Mouse (Mus musculus) spleen, postnatal 36 days (tissue): ENCODE results near the gene Tgm6.

ENCODE experiments used
- DNase-seq, 2 experiments: peaks; one replicate each; pipeline ENCODE4 v3.0.0; 2022; ENCODE audit warnings: low spot score in 2 of 2, mixed read lengths in 1 of 2

The Tgm6 gene

DNA sequence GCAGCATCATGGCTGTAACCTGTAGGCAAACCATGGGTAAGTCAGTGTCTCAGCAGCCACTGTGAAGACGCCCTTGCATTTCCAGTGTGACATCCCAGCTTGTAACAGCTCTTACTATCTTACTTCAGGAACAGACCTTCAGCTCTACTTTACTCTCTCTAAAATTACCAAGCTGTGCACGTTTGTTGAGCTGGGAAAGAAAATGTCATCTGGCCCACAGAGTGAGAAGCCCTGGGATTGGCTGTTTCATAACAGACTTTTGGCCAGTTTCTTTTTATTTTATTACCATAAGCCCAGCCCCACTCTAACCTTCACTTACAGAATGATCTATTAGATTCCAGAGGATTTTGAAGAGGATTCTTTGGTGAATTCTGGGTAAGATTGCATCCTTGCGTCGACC lies at the start of gene Tgm6:
Gene Tgm6, plus strand, starts transcription at position 301 of the 400 bp plus-strand sequence.
- no peak for DNase-seq

DNA sequence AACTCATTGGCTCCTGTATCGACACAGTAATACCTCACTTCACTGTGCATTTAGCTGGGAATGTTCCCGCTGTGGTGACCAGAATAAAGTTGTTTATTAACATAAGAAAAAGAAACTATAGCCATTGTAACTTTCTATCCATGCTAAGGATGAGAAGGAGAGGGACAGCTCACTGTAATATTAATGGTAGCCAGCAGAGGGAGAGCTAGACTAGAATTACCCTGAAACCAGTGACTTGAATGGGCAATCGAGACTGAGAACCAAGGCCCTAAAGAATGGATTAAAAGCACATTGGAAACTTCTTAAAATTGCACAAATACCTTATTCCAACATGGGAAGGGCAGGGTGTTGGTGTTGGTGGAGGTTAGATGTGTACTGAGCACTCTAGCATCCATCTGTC lies 44.0 kb upstream of the Tgm6 start:
- no peak for DNase-seq

DNA sequence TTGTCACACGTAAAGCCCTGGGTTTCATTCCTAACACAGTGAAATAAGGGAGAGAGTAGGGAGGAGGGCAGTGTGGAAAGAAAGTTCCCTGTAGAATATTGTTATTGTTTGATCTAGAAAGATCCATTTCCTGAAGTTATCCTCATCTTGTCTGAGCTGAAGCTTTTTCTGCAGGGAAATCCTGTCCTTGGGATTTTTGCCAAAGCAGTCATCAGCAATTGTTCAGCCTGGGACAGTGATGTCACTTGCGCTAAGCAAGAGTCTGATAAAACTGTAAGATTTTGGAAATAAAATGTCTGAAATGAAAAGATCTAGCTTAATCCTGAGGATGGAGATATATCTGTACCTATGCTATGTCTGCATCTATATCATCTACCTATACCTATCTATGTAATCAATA lies 41.8 kb upstream of the Tgm6 start:
- DNase-seq, result no peak

DNA sequence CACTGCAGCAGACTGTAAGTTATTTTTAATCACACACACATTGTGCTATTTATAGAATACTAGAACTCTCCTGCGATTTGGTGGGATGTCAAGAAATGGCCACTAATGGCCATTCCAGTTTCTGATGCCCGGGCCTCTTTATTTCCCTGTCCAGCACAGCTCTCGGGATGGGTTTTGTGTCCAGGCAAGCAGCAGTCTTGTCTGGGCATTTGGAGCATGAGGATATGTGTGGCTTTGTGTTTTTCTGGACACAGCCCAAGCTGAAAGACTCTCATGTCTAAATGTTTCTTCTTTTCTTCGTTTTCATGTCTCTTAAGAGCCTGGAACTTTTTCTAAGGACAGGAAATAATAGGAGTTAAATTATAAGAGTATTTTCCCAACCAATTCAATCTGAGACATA lies 588 bp downstream of the Tgm6 start:
- DNase-seq, result no peak

DNA sequence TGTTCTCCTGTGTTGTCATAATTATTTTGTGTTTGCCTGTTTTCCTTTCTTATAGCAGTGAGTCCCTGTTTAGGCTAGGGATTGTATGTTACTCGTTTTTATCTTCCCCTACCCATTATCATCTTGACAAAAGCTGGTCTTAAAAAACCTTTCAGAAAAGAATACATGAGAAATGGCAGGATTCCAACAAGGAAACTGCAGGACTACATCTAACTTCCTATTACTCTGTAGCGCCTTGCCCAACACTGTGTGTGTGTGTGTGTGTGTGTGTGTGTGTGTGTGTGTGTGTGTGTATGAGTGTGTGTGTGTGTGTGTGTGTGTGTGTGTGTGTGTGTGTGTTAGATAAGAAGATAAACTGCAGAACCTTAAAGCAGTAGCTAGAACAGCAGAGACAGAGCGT lies 1.2 kb downstream of the Tgm6 start:
- DNase-seq, result no peak

DNA sequence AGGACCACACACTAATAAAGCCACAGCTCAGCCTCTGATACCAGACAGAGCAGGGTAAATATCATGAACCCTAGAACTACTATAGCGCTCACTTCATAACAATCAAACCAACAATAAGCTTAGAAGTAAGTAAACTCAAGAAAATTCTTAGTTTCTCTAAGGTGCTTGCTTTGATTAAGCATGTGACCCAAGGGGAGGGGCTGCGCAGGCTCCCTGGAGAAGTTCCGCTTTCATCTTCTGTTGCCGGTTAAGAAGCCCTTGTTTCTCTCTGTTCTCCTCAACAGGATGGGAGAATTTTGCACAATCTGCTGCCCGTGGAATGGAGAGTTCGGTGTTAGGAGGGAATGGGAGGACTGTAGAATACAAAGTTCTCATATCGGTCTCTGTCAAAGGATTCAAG lies 6.4 kb downstream of the Tgm6 start:
- DNase-seq, result no peak

DNA sequence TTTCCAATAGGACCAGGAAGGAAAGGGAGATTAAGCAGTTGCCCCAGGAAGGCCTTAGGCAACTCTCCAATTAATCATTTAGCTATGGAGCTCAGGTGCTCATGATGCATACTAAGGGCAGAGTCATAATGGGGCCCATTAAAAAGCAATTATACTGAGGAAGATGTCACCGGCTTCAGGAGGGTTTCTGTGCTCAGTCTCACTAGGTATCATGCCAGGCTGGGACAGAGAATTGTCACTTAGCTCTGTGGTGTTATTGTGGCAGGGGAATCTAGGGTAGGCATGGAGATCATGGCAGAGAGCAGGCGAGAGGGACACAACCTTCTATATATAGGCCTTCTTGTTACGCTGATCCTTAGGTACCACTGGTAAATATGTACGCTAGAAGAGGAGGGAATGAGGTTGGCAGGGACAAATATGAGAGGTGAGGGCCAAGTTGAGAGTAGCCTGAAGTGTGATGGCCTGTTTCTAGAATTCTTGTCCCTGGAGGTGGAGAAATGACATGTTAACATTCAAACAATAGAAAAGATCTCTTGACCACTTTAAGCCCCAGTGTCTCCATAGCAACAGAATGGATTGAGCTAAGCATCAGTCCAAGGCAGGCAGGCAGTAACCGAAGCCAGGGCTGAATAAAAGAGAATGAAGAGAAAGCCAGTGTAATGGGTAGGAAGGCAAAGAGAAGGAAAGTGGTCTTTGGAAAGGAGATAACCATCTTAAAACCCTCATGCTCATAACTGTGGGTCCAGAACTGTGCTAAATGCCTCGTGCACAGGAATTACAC lies 13.3 kb downstream of the Tgm6 start:
- DNase-seq, result no peak

DNA sequence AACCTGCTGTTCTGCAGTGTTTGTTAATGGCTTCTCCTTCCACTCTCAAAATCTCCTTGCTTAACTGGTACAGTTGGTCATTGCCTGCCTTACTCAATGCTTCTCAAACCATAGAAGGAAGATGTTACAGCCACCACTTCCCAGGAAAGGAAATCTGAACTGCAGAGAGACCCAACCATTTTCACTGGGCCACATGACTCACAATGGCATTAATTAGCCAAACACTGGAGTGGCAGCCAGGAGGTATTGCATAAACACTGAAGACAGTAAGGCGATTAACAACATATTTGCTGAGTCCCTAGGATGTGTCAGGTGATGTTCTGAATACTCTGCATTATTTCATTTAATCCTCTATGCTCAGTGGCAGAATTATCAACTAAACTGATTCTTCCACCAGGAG lies 13.9 kb downstream of the Tgm6 start:
- no peak for DNase-seq

DNA sequence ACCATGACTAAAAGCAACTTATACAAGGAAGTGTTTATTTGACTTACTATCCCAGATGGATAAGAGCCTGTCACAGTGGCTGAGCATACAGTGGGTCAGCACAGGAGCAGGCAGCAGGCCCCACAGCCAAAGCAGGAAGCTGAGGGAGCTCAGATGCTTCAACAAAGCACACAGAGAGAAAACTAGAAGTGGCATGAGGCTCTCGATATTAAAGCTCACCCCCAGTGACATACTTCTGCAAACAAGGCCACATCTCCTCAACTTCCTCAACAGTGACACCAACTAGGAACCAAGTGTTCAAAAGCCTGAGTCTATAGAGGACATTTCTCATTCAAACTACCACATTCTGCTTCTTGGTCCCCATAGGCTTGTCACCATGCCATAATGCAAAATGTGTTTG lies 17.5 kb downstream of the Tgm6 start:
- no peak for DNase-seq

DNA sequence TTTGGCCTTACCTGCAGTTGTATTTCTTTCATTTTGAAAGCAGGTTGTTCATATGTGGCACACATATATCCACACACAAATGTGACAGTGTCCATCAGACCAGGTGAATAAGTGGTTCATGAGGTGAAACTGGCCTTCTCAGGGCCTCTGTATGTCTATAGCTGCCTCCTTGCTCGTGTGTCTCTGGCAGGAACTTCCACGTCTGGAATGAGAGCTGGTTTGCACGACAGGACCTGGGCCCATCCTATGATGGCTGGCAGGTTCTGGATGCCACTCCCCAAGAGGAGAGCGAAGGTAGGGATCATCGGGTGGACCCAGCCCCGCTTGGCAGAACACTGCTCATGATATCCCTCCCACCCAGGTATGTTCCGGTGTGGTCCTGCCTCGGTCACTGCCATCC lies 30.8 kb downstream of the Tgm6 start:
- no peak for DNase-seq

DNA sequence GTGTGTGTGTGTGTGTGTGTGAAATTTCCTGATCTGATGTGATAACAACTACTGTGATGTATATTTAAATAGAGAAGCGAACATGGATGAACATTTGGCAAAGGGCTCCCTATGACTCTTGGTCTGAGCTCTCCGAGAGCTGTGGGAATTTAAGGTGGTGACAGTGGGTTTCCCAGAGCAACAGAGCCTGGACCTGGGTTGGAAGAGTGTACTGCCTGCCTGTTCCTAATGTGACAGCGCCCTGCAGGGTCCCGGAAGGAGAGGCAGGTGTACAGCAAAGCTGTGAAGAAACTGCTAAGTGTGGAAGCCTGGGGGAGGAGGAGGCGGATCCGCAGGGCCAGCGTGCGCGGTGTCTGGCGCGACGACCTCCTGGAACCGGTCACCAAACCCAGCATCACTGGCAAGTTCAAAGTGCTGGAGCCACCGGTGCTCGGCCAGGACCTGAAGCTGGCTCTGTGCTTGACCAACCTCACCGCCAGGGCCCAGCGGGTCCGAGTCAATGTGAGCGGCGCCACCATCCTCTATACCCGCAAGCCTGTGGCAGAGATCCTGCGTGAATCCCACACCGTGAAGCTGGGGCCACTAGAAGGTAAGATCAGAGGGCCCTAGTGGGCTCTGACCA lies 32.6 kb downstream of the Tgm6 start:
- no peak for DNase-seq

DNA sequence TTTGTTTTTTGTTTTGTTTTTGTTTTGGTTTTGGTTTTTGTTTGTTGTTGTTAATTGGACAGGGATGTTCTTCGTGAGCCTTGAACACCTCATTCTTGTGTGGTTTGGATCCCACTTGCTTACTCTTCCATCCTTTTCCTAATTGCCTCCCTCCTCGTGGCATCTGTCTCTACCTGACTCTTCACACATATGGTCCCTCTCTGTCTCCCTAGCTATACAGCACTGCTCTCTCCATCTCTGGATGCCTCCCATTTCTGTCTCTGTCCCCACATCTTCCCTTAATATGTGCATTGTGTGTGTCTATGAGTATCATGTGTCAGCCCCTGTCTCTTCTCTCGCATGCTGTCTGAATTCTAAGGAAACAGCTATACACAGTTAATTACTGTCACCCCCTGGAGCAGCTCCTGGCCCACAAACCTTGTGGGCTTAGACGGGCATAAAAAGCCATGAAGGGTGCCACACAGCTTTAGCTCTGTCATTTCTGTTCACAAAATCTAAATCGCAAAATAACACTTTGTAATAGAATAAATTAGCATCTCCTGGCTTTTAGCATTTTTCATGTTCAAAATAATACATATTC lies 34.0 kb downstream of the Tgm6 start:
- DNase-seq, result no peak

DNA sequence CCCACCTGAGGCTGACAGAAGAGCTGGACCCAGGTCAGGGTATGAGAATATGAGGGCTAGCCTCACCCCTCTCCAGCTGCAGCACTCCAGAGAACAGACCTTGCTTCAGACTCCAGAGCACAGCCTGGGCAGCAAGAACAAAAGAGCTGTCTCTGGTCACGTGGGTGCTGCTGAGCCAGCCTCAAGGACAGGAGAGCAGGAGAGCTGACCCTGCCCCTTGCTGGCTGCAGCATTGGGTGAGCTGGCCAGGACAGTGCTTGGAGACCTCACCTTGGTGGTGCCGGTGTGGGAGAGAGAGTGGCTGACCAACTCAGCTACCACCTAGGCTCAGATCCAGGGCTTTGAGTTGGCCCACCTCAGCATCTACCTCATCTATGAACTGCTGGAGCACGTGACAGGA lies 43.0 kb downstream of the Tgm6 start:
- no peak for DNase-seq

DNA sequence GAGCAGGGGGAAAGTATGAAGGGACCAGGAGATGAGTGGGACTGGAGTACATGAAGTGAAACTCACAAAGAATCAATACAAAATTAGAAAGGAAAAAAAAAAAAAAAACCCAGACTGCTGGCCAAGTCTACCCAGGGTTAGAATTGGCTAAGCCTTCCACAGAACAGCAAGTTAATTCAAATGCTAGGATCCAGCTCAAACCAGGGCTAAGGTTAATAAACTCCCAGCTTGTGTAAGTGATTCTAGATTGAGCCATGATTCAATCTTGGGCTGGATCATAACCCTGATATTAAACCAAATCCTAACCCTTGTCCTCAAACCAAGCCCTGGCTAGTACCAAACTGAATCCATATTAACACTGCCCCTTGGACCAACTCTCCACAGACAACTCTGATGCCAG lies 43.6 kb downstream of the Tgm6 start:
- no peak for DNase-seq

DNA sequence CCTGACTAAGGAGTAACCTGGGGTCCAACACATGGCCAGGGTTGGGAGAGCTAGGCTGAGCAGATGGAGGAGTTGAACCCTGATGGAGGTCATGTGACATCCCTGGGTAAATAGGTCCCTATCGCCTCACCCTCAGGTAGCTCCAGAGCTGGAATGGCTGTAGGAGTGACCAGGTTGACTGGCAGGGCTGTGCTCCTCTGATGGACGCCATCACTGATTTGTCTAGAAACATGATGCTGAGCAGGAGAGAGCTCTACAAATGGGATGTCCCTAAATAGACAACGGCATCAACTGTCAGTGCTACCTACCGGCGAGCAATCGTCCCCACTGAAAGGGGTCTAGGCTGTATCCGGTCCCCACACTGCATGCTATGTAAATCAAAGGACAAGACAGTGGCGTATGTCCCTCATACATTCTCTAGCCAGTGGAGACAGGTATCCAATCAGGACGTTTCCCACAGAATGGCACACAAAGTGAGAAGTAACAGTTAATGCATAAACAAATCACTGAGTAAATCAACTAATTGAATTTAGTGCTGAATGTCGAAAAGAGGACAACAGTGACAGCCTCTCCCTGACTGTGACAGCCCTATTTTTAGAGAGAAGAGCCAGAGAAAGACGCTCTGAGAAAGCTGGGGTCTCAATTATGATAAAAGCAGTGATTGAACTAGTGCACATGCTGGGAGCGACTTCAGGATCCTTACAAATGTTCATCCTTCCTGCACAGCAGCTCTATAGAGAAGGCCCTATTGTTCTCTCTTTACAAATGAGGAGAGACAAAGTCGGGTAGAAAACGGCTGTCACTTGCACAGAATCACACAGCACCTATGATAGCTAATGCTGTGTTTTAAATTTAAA lies 45.2 kb downstream of the Tgm6 start:
- no peak for DNase-seq

DNA sequence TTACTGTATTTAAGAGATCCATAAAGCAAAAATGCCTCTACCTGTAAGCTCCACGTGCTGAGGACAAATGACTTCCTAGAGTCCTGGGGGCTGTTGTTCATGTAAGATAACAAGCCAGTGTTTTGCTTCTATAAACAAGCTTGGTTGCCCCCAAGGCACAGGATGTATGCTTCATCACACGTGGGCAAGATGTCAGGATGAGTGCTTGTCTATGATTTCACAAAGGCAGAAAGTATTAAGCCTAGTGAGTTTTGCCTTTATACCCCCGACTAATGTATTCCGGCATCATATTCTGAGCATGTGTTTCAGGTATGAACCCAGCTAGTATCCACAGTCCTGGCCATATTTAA lies 45.8 kb downstream of the Tgm6 start:
- DNase-seq, result no peak

DNA sequence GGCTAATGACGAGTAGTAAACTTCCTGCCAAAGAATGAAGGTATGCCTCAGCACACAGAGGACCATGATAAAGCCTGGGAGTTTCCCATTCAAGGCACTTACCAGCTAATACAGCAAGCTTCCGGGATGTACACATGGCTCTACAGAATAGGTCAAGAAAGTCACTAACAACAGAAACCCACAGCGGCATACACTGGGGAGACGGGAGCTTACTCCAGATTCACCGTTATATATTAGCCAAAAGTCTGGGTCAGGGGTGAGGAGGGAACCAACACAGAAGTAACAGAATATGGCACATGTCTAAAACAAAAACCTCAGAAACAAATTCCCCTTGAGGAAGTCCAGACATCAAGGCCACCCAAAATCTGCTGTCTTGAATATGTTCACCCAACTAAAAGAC lies 50.5 kb downstream of the Tgm6 start:
- DNase-seq, result no peak

DNA sequence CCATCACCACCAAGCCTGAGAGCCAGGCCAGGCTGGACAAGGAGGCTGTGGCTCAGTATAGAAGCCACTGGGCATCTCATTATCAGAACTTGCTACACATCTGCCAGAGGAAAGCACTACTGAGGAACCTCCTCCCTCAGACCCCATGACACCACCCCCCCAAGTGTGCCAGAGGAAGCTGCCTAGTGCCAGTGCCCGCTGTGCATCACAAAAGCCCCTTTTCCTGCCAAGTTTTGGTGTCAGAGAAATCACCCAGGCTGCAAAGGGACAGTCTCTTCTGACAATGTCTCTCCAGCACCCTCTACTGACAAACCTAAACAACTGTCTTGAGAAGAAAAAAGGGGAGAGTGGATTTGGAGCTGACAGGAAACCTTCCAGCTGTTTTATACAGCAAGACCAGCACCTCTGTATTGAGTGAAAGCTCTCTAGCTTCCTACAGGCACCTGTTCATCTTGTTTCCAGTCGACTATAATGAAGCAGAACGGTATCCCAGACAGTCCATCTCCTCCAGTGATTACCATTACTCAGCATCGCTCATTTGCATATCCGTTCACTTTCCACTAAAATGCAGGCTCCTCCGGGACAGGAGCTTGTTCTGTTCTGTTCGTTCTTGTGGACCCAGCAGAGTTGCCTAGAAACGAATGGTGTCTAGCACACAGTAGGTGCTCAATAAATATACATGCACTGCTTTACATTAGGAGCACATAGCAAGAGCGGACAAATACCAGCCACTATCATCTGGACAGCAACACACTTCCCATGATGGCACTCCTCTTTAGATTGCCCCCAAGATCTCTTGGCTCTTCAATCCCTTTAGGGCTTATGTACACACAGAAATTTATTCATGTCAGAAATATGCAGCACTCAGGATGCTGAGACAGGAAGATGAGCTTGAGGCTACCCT lies 54.3 kb downstream of the Tgm6 start:
- no peak for DNase-seq

DNA sequence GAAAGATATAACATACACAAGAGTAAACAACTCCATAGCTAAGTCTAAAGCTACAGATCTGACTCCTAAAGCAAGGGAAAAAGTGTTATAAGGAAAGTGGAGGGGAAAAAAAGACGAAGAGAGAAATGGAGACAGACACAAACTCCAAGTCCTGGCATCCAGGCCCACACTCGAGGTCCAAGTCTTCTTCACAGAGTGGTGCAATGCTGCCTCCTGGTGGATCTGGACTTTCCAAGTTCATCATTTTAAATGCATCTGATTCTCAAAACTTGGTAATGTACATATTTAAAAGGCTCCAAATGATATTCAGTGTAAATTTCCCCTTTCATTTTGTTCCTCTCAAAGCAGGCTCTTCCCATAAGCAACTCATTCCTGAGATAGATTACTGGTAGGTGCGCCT lies 55.6 kb downstream of the Tgm6 start:
- no peak for DNase-seq

DNA sequence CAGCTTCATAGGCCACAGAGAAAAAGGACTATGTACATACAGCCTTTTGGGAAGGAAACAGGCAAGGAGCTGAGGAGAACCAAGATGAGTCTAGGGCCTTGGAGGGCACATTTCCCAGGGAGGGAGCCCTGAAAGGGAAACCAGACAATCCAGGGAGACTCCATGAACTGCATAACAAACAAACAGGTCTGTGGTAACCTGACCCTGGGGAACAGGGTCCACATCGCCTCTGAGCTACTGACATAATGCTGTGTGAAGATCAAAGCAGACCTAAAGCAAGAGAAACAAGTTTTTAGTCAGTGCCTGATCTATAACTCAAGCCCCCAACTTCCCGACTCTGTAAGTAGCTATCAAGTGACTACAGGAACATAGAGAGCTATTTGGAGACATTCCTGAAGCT lies 59.5 kb downstream of the Tgm6 start:
- no peak for DNase-seq

DNA sequence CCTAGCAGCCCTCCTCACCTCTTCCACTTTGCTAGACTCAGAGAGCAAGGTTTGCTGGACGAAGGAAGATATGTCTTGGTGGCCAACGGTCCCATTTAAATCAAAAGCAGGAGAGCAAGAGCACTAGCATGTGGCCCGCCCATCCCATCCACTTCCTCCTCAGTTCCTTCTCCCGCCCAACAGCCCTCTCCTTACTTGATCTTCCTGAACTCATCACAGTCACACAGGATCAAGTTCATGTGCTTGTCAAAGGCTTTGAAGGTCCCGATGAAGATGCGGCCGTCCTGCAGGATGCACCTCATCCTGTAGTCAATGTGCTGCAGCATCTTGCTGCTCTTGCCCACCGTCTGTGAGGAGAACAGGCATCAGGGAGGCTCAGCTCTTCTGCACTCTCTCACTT lies 64.6 kb downstream of the Tgm6 start:
- DNase-seq, result no peak

DNA sequence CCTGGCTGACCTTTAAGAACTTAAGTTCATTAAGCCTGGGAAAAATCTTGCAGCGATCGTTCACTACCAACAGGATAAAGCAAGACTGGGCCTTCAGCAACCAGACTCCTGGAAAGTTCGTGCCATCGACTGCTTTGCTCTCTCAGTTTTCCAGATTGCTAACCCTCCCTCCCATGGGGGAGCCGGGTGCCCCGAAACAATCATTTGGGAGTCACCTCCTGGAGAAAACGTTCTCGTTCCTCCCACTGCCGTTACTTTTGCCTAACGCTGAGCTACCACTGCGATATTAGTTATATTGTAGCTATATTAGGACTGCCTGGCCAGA lies 66.1 kb downstream of the Tgm6 start:
- DNase-seq, result no peak
